Mouse (Mus musculus) brain, embryonic 14.5 days (tissue): ENCODE measurements around the gene Pik3r4.

Experiments used
- CTCF ChIP-seq: fragments of 200-500 bp; IDR thresholded peaks from 2 replicates; pipeline ENCODE4 v1.5.1; 2012; ENCODE audit warnings: inconsistent platforms, mild to moderate bottlenecking, moderate library complexity, borderline replicate concordance; ENCODE audit not compliant: insufficient read depth, insufficient read length; ENCODE audit errors: extremely low read depth
- POLR2A ChIP-seq: fragments of 200-500 bp; IDR thresholded peaks from 2 replicates; pipeline ENCODE4 v1.6.1; 2012; ENCODE audit warnings: mild to moderate bottlenecking, inconsistent platforms, borderline replicate concordance; ENCODE audit not compliant: poor library complexity, insufficient read depth, insufficient read length, severe bottlenecking; ENCODE audit errors: extremely low read depth

- no peak for TF ChIP-seq POLR2A
- no peak for TF ChIP-seq CTCF
Observed at GRCm38 (mm10) chr9:105720430-105720829, 77.7 kb downstream of the Pik3r4 start.
